Mouse (Mus musculus) thymus, adult 2 months (tissue): ENCODE data around the gene Cdh15. TPM values are rescaled to one million over a fixed set of nuclear protein-coding genes. Genes with fewer than 3 reads are reported as not detected.

Source experiments
- DNase-seq: peaks from one replicate; pipeline ENCODE4 v3.0.0; 2021
- H3K27ac ChIP-seq: fragments of 200-500 bp; 2 replicates; pipeline ENCODE4 v1.5.1; 2012; ENCODE audit warnings: low read length, control low read depth; ENCODE audit not compliant: control insufficient read depth, insufficient read depth
- H3K27me3 ChIP-seq: fragments of 200-500 bp; 2 replicates; pipeline ENCODE4 v1.6.1; 2012; ENCODE audit warnings: mild to moderate bottlenecking, low read length, moderate library complexity, mixed read lengths; ENCODE audit not compliant: control insufficient read depth, insufficient read depth
- H3K36me3 ChIP-seq: fragments of 200-500 bp; 2 replicates; pipeline ENCODE4 v1.6.1; 2012; ENCODE audit warnings: mild to moderate bottlenecking, low read length, moderate library complexity; ENCODE audit not compliant: control insufficient read depth, insufficient read depth
- H3K4me1 ChIP-seq: fragments of 200-500 bp; replicated peaks from 2 replicates; pipeline ENCODE4 v1.6.1; 2012; ENCODE audit warnings: low read length; ENCODE audit not compliant: control insufficient read depth, insufficient read depth
- H3K4me3 ChIP-seq: fragments of 200-500 bp; 2 replicates; pipeline ENCODE4 v1.5.1; 2012; ENCODE audit warnings: mild to moderate bottlenecking, low read length, control low read depth, moderate library complexity; ENCODE audit not compliant: control insufficient read depth, insufficient read depth
- CTCF ChIP-seq: fragments of 200-500 bp; IDR thresholded peaks from 2 replicates; pipeline ENCODE4 v1.5.1; 2012; ENCODE audit warnings: mild to moderate bottlenecking, control low read depth, low read length, moderate library complexity, borderline replicate concordance; ENCODE audit not compliant: control insufficient read depth, poor library complexity, insufficient read depth; ENCODE audit errors: extremely low read depth
- POLR2A ChIP-seq: fragments of 200-500 bp; IDR thresholded peaks from 2 replicates; pipeline ENCODE4 v1.6.1; 2012; ENCODE audit warnings: mild to moderate bottlenecking, low read length, control low read depth, moderate library complexity; ENCODE audit not compliant: control insufficient read depth, poor library complexity, insufficient read depth; ENCODE audit errors: extremely low read depth
- WGBS: fragments of 180-500 bp; shearing (Covaris S2); methylation state at CpG from one replicate; pipeline ENCODE4 v1.1.7; 2018; 5-methylcytosine and 5-hydroxymethylcytosine counted together
- polyA plus RNA-seq: library from polyadenylated mRNA; depleted of rRNA; stranded (reverse); fragments of >200 nt; gene quantifications from 2 replicates; pipeline ENCODE4 v1.2.3, GENCODE M21; 2012; rRNA removed

Gene Cdh15
- 0.11 and 0.13 TPM in 2 replicates for polyA plus RNA-seq

- H3K36me3 ChIP-seq, result no peaks in the 10 kb centered on the region
- no peaks in the 10 kb centered on the region for H3K27me3 ChIP-seq
- no peak within 1 kb of the TSS for H3K4me3 ChIP-seq
- no peak for TF ChIP-seq CTCF
- no peak for TF ChIP-seq POLR2A
- WGBS, result 29% methylated on average over 18 of the region's 18 CpGs
- DNase-seq, result peak; percentile 29
- no peaks in the 10 kb centered on the region; the same call in 1 of the 2 replicates for H3K4me1 ChIP-seq
- no peak within 1 kb of the TSS for H3K27ac ChIP-seq
Measured at GRCm38 (mm10) chr8:122847829-122848561, at the start of gene Cdh15. TSS of gene Cdh15 (plus strand) at chr8:122847966.

- DNase-seq, result no peak
- Histone ChIP-seq H3K36me3 (no peaks in the 10 kb centered on the region), H3K27ac (no peak overlapping the region), H3K4me3 (no peak overlapping the region), H3K4me1 (peaks cover 18% of the 10 kb centered on the region), H3K27me3 (no peaks in the 10 kb centered on the region)
- WGBS, result 89% methylated on average over 15 of the region's 15 CpGs
- TF ChIP-seq CTCF (no peak), POLR2A (no peak)
Measured at GRCm38 (mm10) chr8:122803906-122804761, 43.6 kb upstream of the Cdh15 start.

GRCm38 (mm10) chr8:122805349-122805748, 42.4 kb upstream of the Cdh15 start:
- H3K27ac ChIP-seq, result no peak overlapping the region
- TF ChIP-seq CTCF (no peak), POLR2A (no peak)
- H3K4me1 ChIP-seq, result peaks cover 18% of the 10 kb centered on the region
- H3K4me3 ChIP-seq, result no peak overlapping the region
- DNase-seq, result no peak
- no peaks in the 10 kb centered on the region for H3K36me3 ChIP-seq
- no peaks in the 10 kb centered on the region for H3K27me3 ChIP-seq
- WGBS, result 94% methylated on average over 3 of the region's 3 CpGs

- Histone ChIP-seq H3K4me1 (peaks cover 18% of the 10 kb centered on the region), H3K4me3 (no peak overlapping the region), H3K27ac (peak overlapping the region; percentile 42; the same call in 1 of the 2 replicates), H3K36me3 (no peaks in the 10 kb centered on the region), H3K27me3 (no peaks in the 10 kb centered on the region)
- 58% methylated on average over 7 of the region's 7 CpGs for WGBS
- peak; percentile 48 for DNase-seq
- TF ChIP-seq CTCF (0 out of 2 replicates have a peak, but pooled peaks have one; percentile 36), POLR2A (no peak)
Measured at GRCm38 (mm10) chr8:122806956-122807538, 40.7 kb upstream of the Cdh15 start.

GRCm38 (mm10) chr8:122807907-122808306, 39.9 kb upstream of the Cdh15 start:
- no peak for DNase-seq
- Histone ChIP-seq H3K4me3 (no peak overlapping the region), H3K27me3 (no peaks in the 10 kb centered on the region), H3K27ac (no peak overlapping the region), H3K4me1 (peaks cover 18% of the 10 kb centered on the region), H3K36me3 (no peaks in the 10 kb centered on the region)
- TF ChIP-seq POLR2A (no peak), CTCF (no peak)
- 97% methylated on average over 4 of the region's 4 CpGs for WGBS

GRCm38 (mm10) chr8:122810376-122810775, 37.4 kb upstream of the Cdh15 start:
- H3K27ac ChIP-seq, result no peak overlapping the region
- 95% methylated on average over 8 of the region's 8 CpGs for WGBS
- H3K4me1 ChIP-seq, result peaks cover 18% of the 10 kb centered on the region
- no peaks in the 10 kb centered on the region for H3K27me3 ChIP-seq
- no peaks in the 10 kb centered on the region for H3K36me3 ChIP-seq
- DNase-seq, result no peak
- TF ChIP-seq POLR2A (no peak), CTCF (no peak)
- no peak overlapping the region for H3K4me3 ChIP-seq

GRCm38 (mm10) chr8:122811870-122812494, 35.8 kb upstream of the Cdh15 start:
- no peaks in the 10 kb centered on the region for H3K36me3 ChIP-seq

More at GRCm38 (mm10) chr8:122811870-122812494, 35.8 kb upstream of the Cdh15 start:
- no peaks in the 10 kb centered on the region for H3K27me3 ChIP-seq
- 94% methylated on average over 16 of the region's 16 CpGs for WGBS
- DNase-seq, result no peak
- TF ChIP-seq POLR2A, result no peak
- no peak for TF ChIP-seq CTCF
- H3K27ac ChIP-seq, result no peak overlapping the region
- no peak overlapping the region for H3K4me3 ChIP-seq
- peaks cover 4% of the 10 kb centered on the region for H3K4me1 ChIP-seq
